Mouse (Mus musculus) liver, embryonic 14.5 days (tissue): ENCODE measurements at regions not wholly inside any gene's neighbourhood (a gene's known extent, or its start where the extent isn't known, plus 50 kb on each side); places are given as distances from the start of the nearest gene placed in this dataset.

Source experiments
- ATAC-seq: fragments of 200-750 bp; cut with Nextera tagmentation; 2 replicates; pipeline ENCODE4 v1.8.0; 2017; ENCODE audit warnings: moderate number of reproducible peaks, mild to moderate bottlenecking, moderate library complexity; ENCODE audit not compliant: insufficient read depth
- DNase-seq, 3 experiments: peaks; one replicate each; pipeline ENCODE4 v3.0.0-alpha.2; 2012 to 2013; ENCODE audit warnings: low read depth in 3 of 3, low spot score in 3 of 3
- H3K27ac ChIP-seq: fragments of 300-500 bp; sonication (generic); 2 replicates; pipeline ENCODE4 v1.5.1; 2014; ENCODE audit warnings: moderate library complexity, mild to moderate bottlenecking, control low read depth, inconsistent platforms
- H3K27me3 ChIP-seq: fragments of 300-500 bp; sonication (generic); 2 replicates; pipeline ENCODE4 v1.6.1; 2014; ENCODE audit warnings: mild to moderate bottlenecking, low read length, moderate library complexity; ENCODE audit not compliant: control insufficient read depth, insufficient read depth
- H3K36me3 ChIP-seq: fragments of 300-500 bp; sonication (generic); replicated peaks from 2 replicates; pipeline ENCODE4 v1.6.1; 2014; ENCODE audit warnings: low read depth; ENCODE audit not compliant: control insufficient read depth, insufficient read depth
- H3K4me1 ChIP-seq, 2 experiments: fragments of 200-500 bp in 1 of 2; fragments of 300-500 bp in 1 of 2; sonication (generic) in 1 of 2; replicated peaks; 2 replicates each; pipeline ENCODE4 v1.6.1; 2012 to 2014; ENCODE audit warnings: antibody characterized with exemption in 1 of 2, inconsistent platforms in 1 of 2, low read length in 1 of 2; ENCODE audit not compliant: control insufficient read depth in 2 of 2, insufficient read depth in 2 of 2
- H3K4me2 ChIP-seq: fragments of 300-500 bp; sonication (generic); 2 replicates; pipeline ENCODE4 v1.6.1; 2014; ENCODE audit warnings: low read depth, mild to moderate bottlenecking, control low read depth, moderate library complexity
- H3K4me3 ChIP-seq, 2 experiments: fragments of 200-500 bp in 1 of 2; fragments of 300-500 bp in 1 of 2; sonication (generic) in 1 of 2; 2 replicates each; pipeline ENCODE4 v1.5.1; 2012 to 2014; ENCODE audit warnings: low read depth in 2 of 2, low read length in 2 of 2, mild to moderate bottlenecking in 2 of 2, control low read depth in 1 of 2, inconsistent platforms in 1 of 2, moderate library complexity in 1 of 2; ENCODE audit not compliant: insufficient read depth in 1 of 2
- H3K9ac ChIP-seq: fragments of 300-500 bp; sonication (generic); replicated peaks from 2 replicates; pipeline ENCODE4 v1.6.1; 2014; ENCODE audit warnings: mild to moderate bottlenecking, control low read depth, moderate library complexity
- H3K9me3 ChIP-seq: fragments of 300-500 bp; sonication (generic); 2 replicates; pipeline ENCODE4 v1.6.1; 2016; ENCODE audit warnings: low read length, mixed read lengths; ENCODE audit not compliant: control insufficient read depth
- CTCF ChIP-seq: IDR thresholded peaks from 2 replicates; pipeline ENCODE4 v1.5.1; 2016; ENCODE audit warnings: antibody characterized with exemption, low read depth, control low read depth
- EP300 ChIP-seq: IDR thresholded peaks from 2 replicates; pipeline ENCODE4 v1.6.1; 2016; ENCODE audit warnings: antibody characterized with exemption, low read depth
- WGBS: fragments of 180-500 bp; shearing (Covaris S2); extraction: QIAGEN DNeasy Blood & Tissue Kit; methylation state at CpG from one replicate; pipeline ENCODE4 v1.1.7; 2014; ENCODE audit not compliant: insufficient replicate concordance; 5-methylcytosine and 5-hydroxymethylcytosine counted together

DNA sequence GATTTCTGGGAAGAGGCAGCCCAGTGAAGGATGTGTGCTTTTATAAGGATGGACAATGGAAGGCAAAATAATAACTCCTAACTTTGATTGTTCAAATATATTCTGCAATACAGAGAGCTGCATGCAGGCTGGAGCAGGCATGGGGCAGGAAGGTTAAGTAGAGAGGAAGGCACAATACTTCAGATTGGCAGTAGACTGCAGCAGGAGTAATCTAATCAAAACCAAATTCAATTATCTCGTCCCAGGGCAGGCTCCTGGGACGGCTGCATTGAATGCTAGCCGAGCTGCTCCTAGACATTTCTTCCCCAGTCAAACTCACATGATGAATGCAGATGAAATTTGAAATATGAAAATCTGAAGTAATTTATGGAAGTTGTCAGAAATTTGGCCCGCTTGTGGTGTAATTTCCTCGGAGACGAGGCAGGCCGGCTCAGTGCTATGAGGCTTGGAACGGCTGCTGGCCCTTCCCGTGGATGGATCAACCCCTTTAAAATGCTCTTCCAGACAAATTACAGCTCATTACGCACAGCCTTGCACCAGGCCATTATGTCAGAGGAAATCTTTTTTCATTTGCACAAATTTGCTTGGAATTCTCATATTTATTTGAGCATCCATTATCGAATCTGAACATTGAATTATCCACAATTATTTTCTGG lies 55.2 kb upstream of the Tmem33 start:
- Histone ChIP-seq H3K4me1 (no peaks in the 10 kb centered on the region), H3K36me3 (no peaks in the 10 kb centered on the region), H3K4me2 (no peak overlapping the region), H3K9me3 (no peaks in the 10 kb centered on the region), H3K27ac (no peak overlapping the region), H3K27me3 (no peaks in the 10 kb centered on the region), H3K9ac (no peak overlapping the region), H3K4me3 (no peak overlapping the region)
- ATAC-seq (no peak), DNase-seq (no peak)
- TF ChIP-seq EP300 (no peak), CTCF (no peak)
- 72% methylated on average over 11 of the region's 11 CpGs for WGBS
